Mouse (Mus musculus): ENCODE measurements around the gene Pdcd2.

The Pdcd2 gene

GRCm38 (mm10) chr17:15499656-15500394 lies 27.3 kb downstream of the Pdcd2 start, which contains the start of the genes Psmb1 and Tbp:
Gene Psmb1 (minus strand): TSS chr17:15499751.
Gene Tbp (plus strand): TSS chr17:15499888.
- peak; percentile 99 for DNase-seq (ENCODE audit: low read depth, low spot score)

- no peak for DNase-seq (ENCODE audit: low read depth, low spot score)
Measured at GRCm38 (mm10) chr17:15498753-15499113, 28.4 kb downstream of the Pdcd2 start.

- peak; percentile 95 for DNase-seq (ENCODE audit: low read depth, low spot score)
Measured at GRCm38 (mm10) chr17:15497882-15498752, 29.0 kb downstream of the Pdcd2 start.

- DNase-seq (ENCODE audit: low read depth, low spot score): no peak
Measured at GRCm38 (mm10) chr17:15490542-15490941, 36.6 kb downstream of the Pdcd2 start.

- DNase-seq (ENCODE audit: low read depth, low spot score): peak; percentile 39
Measured at GRCm38 (mm10) chr17:15472671-15473070, 54.4 kb downstream of the Pdcd2 start.

All from R1 (cell line).